Mouse (Mus musculus): Measurements from ENCODE around the gene Gen1.

- TF ChIP-seq CTCF (IDR thresholded peaks at IDR 0.05; ENCODE audit: low read depth, low read length), result no peak
- no peak for TF ChIP-seq POLR2A (IDR thresholded peaks at IDR 0.05; ENCODE audit: insufficient read depth, low read length)
- TF ChIP-seq EP300 (IDR thresholded peaks at IDR 0.05; ENCODE audit: insufficient read depth, low read depth, low read length), result no peak
These were observed 40.9 kb downstream of the Gen1 start for GRCm38 (mm10) chr12:11224722-11225121.

Data from ES-Bruce4 (cell line).